9 mouse cellular contexts compared by ENCODE assay signal in genomic region chr7:113131945-113132538, GRCm38 (mm10).
DNase-seq lines count a peak whose midpoint lies in the region; ATAC-seq lines count a peak whose summit lies in the region.
"Had no signal": no experiment of that assay in that cellular context is flagged by ENCODE, and none has a peak within 500 bp of the region (broad histone marks: within the 10 kb centered on the region; RNA-seq: fewer than 3 reads in every experiment).

No protein-coding gene starts in this region.

- H3K27me3 ChIP-seq in intestine, embryonic 14.5 days (replicated peaks; ENCODE audit: control insufficient read depth, insufficient read depth, low read length), result no peaks in the 10 kb centered on the region
- no peaks in the 10 kb centered on the region for H3K27me3 ChIP-seq in intestine, embryonic 16.5 days (replicated peaks; ENCODE audit: control insufficient read depth, insufficient read depth, low read length)
- H3K27me3 ChIP-seq in midbrain, embryonic 15.5 days (replicated peaks), result no peaks in the 10 kb centered on the region
- H3K27me3 ChIP-seq: embryonic facial prominence, embryonic 12.5 days had no signal

- intact Hi-C loops in left cerebral cortex, postnatal 14 days (cut with DNase I), result loop anchor here (1.0 to 5.0 kb wide), 2 partner anchors 212 to 755 kb away; no protein-coding TSS in a partner anchor

- no peak overlapping the region for H3K9ac ChIP-seq in intestine, embryonic 14.5 days (ENCODE audit: low read length)
- H3K9ac ChIP-seq in intestine, embryonic 16.5 days (ENCODE audit: low read depth, low read length), result no peak overlapping the region
- no peak overlapping the region for H3K9ac ChIP-seq in midbrain, embryonic 15.5 days
- H3K9ac ChIP-seq: embryonic facial prominence, embryonic 12.5 days had no signal

- 0 out of 2 replicates have a peak, but pooled peaks have one; percentile 27 for ATAC-seq in intestine, embryonic 14.5 days (replicated peaks; ENCODE audit: low FRiP score, low TSS enrichment, low read depth)
- no peak for ATAC-seq in intestine, embryonic 16.5 days
- ATAC-seq in midbrain, embryonic 15.5 days (replicated peaks), result peak; percentile 50; the same call in 1 of the 2 replicates

- 2% methylated on average over 6 of the region's 6 CpGs for WGBS in intestine, embryonic 14.5 days
- WGBS in intestine, embryonic 16.5 days, result under 1% methylated on average over 6 of the region's 6 CpGs
- WGBS in midbrain, embryonic 15.5 days, result 3% methylated on average over 6 of the region's 6 CpGs

- no peaks in the 10 kb centered on the region for H3K4me1 ChIP-seq in intestine, embryonic 14.5 days (replicated peaks; ENCODE audit: control insufficient read depth, insufficient read depth, low read length)
- no peaks in the 10 kb centered on the region for H3K4me1 ChIP-seq in intestine, embryonic 16.5 days (ENCODE audit: control insufficient read depth, insufficient read depth, low read length)
- H3K4me1 ChIP-seq in midbrain, embryonic 15.5 days, result peaks cover 14% of the 10 kb centered on the region; the same call in 1 of the 2 replicates

- no peak overlapping the region for H3K4me2 ChIP-seq in intestine, embryonic 14.5 days (ENCODE audit: low read length)
- H3K4me2 ChIP-seq in intestine, embryonic 16.5 days (ENCODE audit: low read depth, low read length), result no peak overlapping the region
- H3K4me2 ChIP-seq in midbrain, embryonic 15.5 days, result no peak overlapping the region
- H3K4me2 ChIP-seq: embryonic facial prominence, embryonic 12.5 days had no signal

- H3K36me3 ChIP-seq in intestine, embryonic 14.5 days (ENCODE audit: control insufficient read depth, insufficient read depth, low read length), result no peaks in the 10 kb centered on the region
- no peaks in the 10 kb centered on the region for H3K36me3 ChIP-seq in intestine, embryonic 16.5 days (ENCODE audit: control insufficient read depth, insufficient read depth, low read length)
- H3K36me3 ChIP-seq in midbrain, embryonic 15.5 days (replicated peaks), result no peaks in the 10 kb centered on the region
- H3K36me3 ChIP-seq: embryonic facial prominence, embryonic 12.5 days had no signal

- no peaks in the 10 kb centered on the region for H3K9me3 ChIP-seq in intestine, embryonic 14.5 days (ENCODE audit: control insufficient read depth, low read length)
- no peaks in the 10 kb centered on the region for H3K9me3 ChIP-seq in intestine, embryonic 16.5 days (ENCODE audit: control insufficient read depth, low read length)
- H3K9me3 ChIP-seq in midbrain, embryonic 15.5 days, result no peaks in the 10 kb centered on the region
- H3K9me3 ChIP-seq: embryonic facial prominence, embryonic 12.5 days had no signal

- no peak overlapping the region for H3K27ac ChIP-seq in intestine, embryonic 14.5 days (ENCODE audit: low read depth)
- H3K27ac ChIP-seq in intestine, embryonic 16.5 days (ENCODE audit: low read length), result no peak overlapping the region
- no peak overlapping the region for H3K27ac ChIP-seq in midbrain, embryonic 15.5 days
- H3K27ac ChIP-seq: embryonic facial prominence, embryonic 12.5 days had no signal

- DNase-seq in intestine, embryonic 14.5 days (ENCODE audit: low spot score), result peak; percentile 90
- peak; percentile 94 for DNase-seq in brain, adult 2 months (ENCODE audit: low read depth, low spot score)
- DNase-seq in fibroblast of lung, adult 2 months (ENCODE audit: low read depth), result peak; percentile 70
- peak; percentile 52 for DNase-seq in hindlimb bud, embryonic 11.5 days (ENCODE audit: extremely low spot score, low read depth, low spot score)
- DNase-seq in left cerebral cortex, postnatal 14 days (ENCODE audit: low spot score in 2 of 2), result peak; percentile 90 to 93
- DNase-seq in testis, postnatal 14 days (ENCODE audit: low spot score), result peak; percentile 36

- H3K4me3 ChIP-seq in intestine, embryonic 14.5 days (ENCODE audit: low read depth, low read length), result no peak overlapping the region
- H3K4me3 ChIP-seq in intestine, embryonic 16.5 days (ENCODE audit: low read length), result no peak overlapping the region
- no peak overlapping the region for H3K4me3 ChIP-seq in midbrain, embryonic 15.5 days
- H3K4me3 ChIP-seq: embryonic facial prominence, embryonic 12.5 days had no signal

Comparison
In these comparisons a context has a peak if more than half of its experiments do, and no peak if none do; other contexts are left out.
1. DNase-seq: peak in every context shown above with its lines; median percentile 94 in brain, adult 2 months; 92 in left cerebral cortex, postnatal 14 days; 90 in intestine, embryonic 14.5 days; 70 in fibroblast of lung, adult 2 months; 52 in hindlimb bud, embryonic 11.5 days; 36 in testis, postnatal 14 days.